Mouse (Mus musculus): ENCODE results near the gene Fam72a. TPM values are rescaled to one million over a fixed set of nuclear protein-coding genes. Genes with fewer than 3 reads are reported as not detected.

Fam72a gene
- polyA plus RNA-seq, 1 experiment from 2014 or later = 3.0 TPM

DNA sequence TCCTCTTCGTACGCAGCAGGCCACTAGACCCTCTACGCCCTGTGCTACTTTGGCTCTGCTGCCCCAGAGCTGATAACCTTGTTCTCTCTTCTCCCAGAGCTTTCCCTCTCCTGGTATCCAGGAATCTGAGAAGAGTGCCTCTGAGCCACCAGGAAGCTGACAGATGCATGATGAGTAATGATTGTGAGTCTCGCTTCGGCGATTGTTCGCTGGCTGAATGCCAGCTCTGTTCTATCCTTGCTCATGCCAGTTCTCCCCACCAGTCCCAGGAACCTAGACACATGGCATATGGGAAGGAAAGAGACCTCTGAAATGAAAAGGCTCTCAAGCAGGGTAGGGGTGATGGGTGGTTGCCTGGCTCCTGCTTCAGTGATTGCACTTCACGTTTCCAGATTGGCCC, 59.1 kb downstream of the Fam72a start:
- Histone ChIP-seq H3K9ac (ENCODE audit: low read length) (no peak overlapping the region), H3K4me1 (ENCODE audit: control insufficient read depth, insufficient read depth, low read length) (no peaks in the 10 kb centered on the region), H3K27ac (ENCODE audit: low read depth, low read length) (no peak overlapping the region), H3K27me3 (ENCODE audit: control insufficient read depth, insufficient read depth, low read length) (no peaks in the 10 kb centered on the region), H3K9me3 (ENCODE audit: control insufficient read depth, low read length) (no peaks in the 10 kb centered on the region), H3K36me3 (ENCODE audit: control insufficient read depth, insufficient read depth, low read length) (no peaks in the 10 kb centered on the region), H3K4me3 (ENCODE audit: low read depth, low read length) (no peak overlapping the region), H3K4me2 (ENCODE audit: low read depth) (no peak overlapping the region)
- 88% methylated on average over 8 of the region's 8 CpGs for WGBS
- DNase-seq (ENCODE audit: low spot score) (no peak), ATAC-seq (ENCODE audit: insufficient read depth, low FRiP score, low TSS enrichment) (no peak)

Small RNA genes within 50 kb of the gene (microRNA-seq; reads per million reads assigned to microRNA genes)
- not detected for gene Gm24273

Other genes with a start within 250 kb of the Fam72a start
- gene Ikbke, start 248.3 kb upstream of the Fam72a start, polyA plus RNA-seq (2014; fragmentation: Nextera tagmentation; extraction: Ambion mirVana) = 0.81 and 0.93 TPM in 2 replicates
- gene Srgap2, start 551 bp upstream of the Fam72a start, polyA plus RNA-seq (2014; fragmentation: Nextera tagmentation; extraction: Ambion mirVana) = 15.2 and 15.8 TPM in 2 replicates
- not detected in 2 replicates for gene Avpr1b, start 71.3 kb downstream of the Fam72a start, polyA plus RNA-seq (2014; fragmentation: Nextera tagmentation; extraction: Ambion mirVana)
- gene Ctse, start 110.4 kb downstream of the Fam72a start, polyA plus RNA-seq (2014; fragmentation: Nextera tagmentation; extraction: Ambion mirVana) = 0.18 and 0.49 TPM in 2 replicates
- gene Rab7b, start 160.8 kb downstream of the Fam72a start, polyA plus RNA-seq (2014; fragmentation: Nextera tagmentation; extraction: Ambion mirVana) = 0.62 and 0.99 TPM in 2 replicates
- gene Slc26a9, start 216.1 kb downstream of the Fam72a start, polyA plus RNA-seq (2014; fragmentation: Nextera tagmentation; extraction: Ambion mirVana) = not detected in 2 replicates

Data from neural tube, embryonic 11.5 days (tissue).